Mouse (Mus musculus) CH12.LX (cell line): ENCODE results near the gene Vipr2.

Experiments
- CHD2 ChIP-seq: IDR thresholded peaks from 2 replicates; pipeline ENCODE4 v1.6.1; 2011; ENCODE audit warnings: low read length, improper control_type of control experiment
- CTCF ChIP-seq, 2 experiments: IDR thresholded peaks in 1 of 2; conservative IDR thresholded peaks in 1 of 2; 2 replicates each; pipeline ENCODE4 v1.5.1; 2011 to 2012; ENCODE audit warnings: low read depth in 2 of 2, low read length in 2 of 2, improper control_type of control experiment in 1 of 2, inconsistent platforms in 1 of 2, mild to moderate bottlenecking in 1 of 2, moderate library complexity in 1 of 2
- MYC ChIP-seq: IDR thresholded peaks from 2 replicates; pipeline ENCODE4 v1.6.1; 2011; ENCODE audit warnings: low read depth, mild to moderate bottlenecking, improper control_type of control experiment, low read length

GRCm38 (mm10) chr12:116152866-116153428 lies 75.4 kb downstream of the Vipr2 start:
- no peak for TF ChIP-seq CTCF (conservative IDR thresholded peaks at IDR 0.05 in 1 of 2, IDR thresholded peaks at IDR 0.05 in 1 of 2; ENCODE audit: low read depth in 2 of 2, low read length in 2 of 2)
- no peak for TF ChIP-seq CHD2
- TF ChIP-seq MYC, result no peak
